Mouse (Mus musculus) gastrocnemius, adult 2 months (tissue): ENCODE data around the gene Fam228b. TPM values are rescaled to one million over a fixed set of nuclear protein-coding genes. Genes with fewer than 3 reads are reported as not detected.
"Not testable (repeated sequence)": the region's sequence is repeated elsewhere in the genome, so short reads cannot be mapped to it uniquely, and the experiment has no call there.

ENCODE experiments used
- DNase-seq: peaks from one replicate; pipeline ENCODE4 v3.0.0; 2022
- H3K27ac ChIP-seq: fragments of 200-600 bp; 2 replicates; pipeline ENCODE4 v1.8.1; 2022; ENCODE audit warnings: mild to moderate bottlenecking
- H3K4me3 ChIP-seq: fragments of 200-600 bp; 2 replicates; pipeline ENCODE4 v1.8.1; 2022; ENCODE audit warnings: mild to moderate bottlenecking, moderate library complexity
- CTCF ChIP-seq: fragments of 200-600 bp; IDR thresholded peaks from 2 replicates; pipeline ENCODE4 v1.8.1; 2022; ENCODE audit warnings: antibody characterized with exemption, mild to moderate bottlenecking, moderate library complexity
- intact Hi-C: fragments of 180-260 bp; cut with DNase I; formaldehyde crosslinking; loops from one replicate; pipeline ENCODE4 v1.15.1; 2025
- long read RNA-seq, 2 experiments: library from polyadenylated mRNA; stranded (forward); transcript quantifications; one replicate each; pipeline ENCODE4 v2.0.0; 2021
- total RNA-seq, 2 experiments: library from RNA; stranded (reverse); gene quantifications; 2 replicates each; pipeline ENCODE4 v1.2.3; 2021

The Fam228b gene
- total RNA-seq: 10 to 100 TPM in 1 of 2 experiments, 1 to 10 TPM in 1; 7.3 to 12.0 TPM
- long read RNA-seq, experiment 1, partial matches to known transcripts: 0 of 5 reads
- long read RNA-seq, experiment 1, other reads (novel, unspliced or antisense): 1 of 5 reads
- long read RNA-seq, experiment 2, transcript Fam228b-202 (3 exons, 386 nt): major isoform, 6 of 8 reads
- long read RNA-seq, experiment 2, partial matches to known transcripts: 0 of 8 reads
- long read RNA-seq, experiment 2, other reads (novel, unspliced or antisense): 2 of 8 reads

GRCm38 (mm10) chr12:4768492-4769332 is at the start of gene Fam228b, which contains the start of gene Pfn4:
Gene Fam228b, minus strand, starts transcription at chr12:4769267.
Gene Pfn4, plus strand, starts transcription at chr12:4769022.
- peak; percentile 97 for TF ChIP-seq CTCF
- intact Hi-C loops: loop anchor here (5.0 to 10.0 kb wide), 2 partner anchors 94 to 196 kb away; no protein-coding TSS in a partner anchor
- Histone ChIP-seq H3K4me3 (peak within 1 kb of the TSS; percentile 86), H3K27ac (peak within 1 kb of the TSS; percentile 91)
- peak; percentile 96 for DNase-seq

DNA sequence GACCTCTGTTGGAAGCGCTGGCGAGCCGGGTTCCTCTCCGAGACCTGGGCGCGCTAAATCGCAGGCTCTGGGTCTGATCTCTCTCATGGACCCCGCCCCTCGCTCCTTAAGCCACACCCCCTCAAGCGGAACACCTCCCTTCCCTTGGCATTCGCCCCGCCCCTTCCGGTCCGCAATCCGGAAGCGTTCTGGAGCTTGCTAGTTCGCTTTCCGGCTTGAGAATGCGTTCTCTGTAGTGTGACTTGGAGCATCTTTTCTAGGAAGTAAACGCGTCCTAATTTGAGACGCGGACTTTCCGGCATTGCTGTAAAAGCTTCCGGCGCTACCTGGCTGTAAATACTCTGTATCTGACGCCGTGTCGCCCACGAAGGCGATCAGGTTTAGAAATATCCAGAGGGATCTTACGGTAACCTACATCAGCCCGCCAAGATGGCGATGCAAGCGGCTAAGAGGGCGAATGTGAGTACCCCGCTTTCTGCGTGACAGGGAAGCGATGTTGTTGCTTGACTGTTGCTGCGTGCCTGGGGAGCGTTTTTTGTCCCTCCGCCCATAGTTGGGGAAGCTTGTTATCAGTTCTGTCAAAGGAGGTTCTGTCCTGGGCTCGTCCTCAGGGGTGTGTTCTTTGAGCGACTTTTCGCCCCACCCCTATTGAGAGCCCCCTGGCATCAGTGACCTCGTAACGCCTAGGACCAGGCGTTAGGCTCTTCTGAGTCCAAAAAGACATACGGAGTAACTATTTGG is 48.5 kb upstream of the Fam228b start, which contains the start of gene Sf3b6:
Gene Sf3b6, plus strand, starts transcription at position 184 of the 741 bp plus-strand sequence.
- DNase-seq: peak; percentile 99
- Histone ChIP-seq H3K4me3 (peak within 1 kb of the TSS; percentile 76), H3K27ac (peak within 1 kb of the TSS; percentile 92)
- no peak for TF ChIP-seq CTCF
- intact Hi-C loops: loop anchor here (1.0 kb wide), 1 partner anchor 24 kb away; the partner anchor contains the start of gene Fkbp1b

DNA sequence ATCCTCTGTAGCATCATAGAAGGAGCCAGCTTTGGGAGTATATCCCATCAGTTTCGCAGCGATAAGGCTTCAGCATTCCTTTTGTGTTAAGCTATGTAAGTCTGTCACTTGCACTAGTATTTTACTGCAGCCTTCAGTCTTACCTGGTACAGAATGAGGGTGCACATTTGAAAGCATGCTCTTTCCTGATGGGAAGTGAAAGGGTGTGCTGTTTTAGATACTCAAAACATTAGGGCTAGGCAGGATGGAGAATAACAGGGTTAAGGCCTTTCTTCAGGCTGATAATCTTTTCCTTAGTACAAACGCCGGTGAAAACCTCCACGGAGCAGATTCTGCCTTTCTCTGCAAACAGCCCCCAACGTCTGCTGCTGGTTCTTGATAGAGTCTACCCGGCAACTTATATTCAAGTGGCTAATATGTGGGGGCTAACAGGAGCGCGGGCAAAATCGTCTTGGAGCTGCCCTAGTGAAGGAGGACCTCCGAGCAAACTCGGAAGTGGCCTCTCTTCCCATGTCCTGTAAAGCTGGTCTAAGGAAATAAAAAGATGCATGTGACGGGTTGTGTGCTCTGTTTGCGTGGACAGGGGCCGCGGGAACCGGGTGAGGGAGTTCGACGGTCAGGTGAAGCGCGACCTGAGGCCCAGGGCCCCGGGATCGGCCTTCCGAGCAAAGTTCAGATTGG is 47.8 kb upstream of the Fam228b start:
- TF ChIP-seq CTCF: no peak
- intact Hi-C loops: loop anchor here (1.0 kb wide), 1 partner anchor 24 kb away; the partner anchor contains the start of gene Fkbp1b
- Histone ChIP-seq H3K4me3 (peak overlapping the region; percentile 76), H3K27ac (peak overlapping the region; percentile 92)
- DNase-seq: no peak

DNA sequence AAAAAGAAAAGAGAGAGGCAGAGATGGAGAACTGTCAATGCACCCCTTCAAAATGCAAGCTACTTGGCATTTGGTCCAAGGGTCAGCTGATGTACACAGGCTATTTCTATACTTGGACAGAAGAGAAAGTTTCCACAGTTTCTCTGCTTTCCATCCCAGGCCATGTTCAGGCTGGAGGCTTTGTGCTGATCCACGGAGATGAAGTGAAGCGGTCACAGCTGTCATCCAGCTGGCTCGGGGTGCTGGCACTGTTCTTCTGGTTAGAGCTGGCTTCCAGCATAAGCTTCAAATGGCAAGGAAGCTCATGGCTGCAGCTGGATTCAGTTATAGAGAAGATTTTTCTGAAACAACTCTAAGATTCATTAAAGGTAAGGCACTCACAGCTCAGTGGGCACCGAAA is 44.6 kb upstream of the Fam228b start:
- DNase-seq: peak; percentile 64
- no peak for TF ChIP-seq CTCF
- intact Hi-C loops: no loop called here
- no peak overlapping the region for H3K4me3 ChIP-seq
- no peak overlapping the region for H3K27ac ChIP-seq

- Histone ChIP-seq H3K27ac (no peak overlapping the region), H3K4me3 (no peak overlapping the region)
- no peak for TF ChIP-seq CTCF
- DNase-seq: no peak
- intact Hi-C loops: no loop called here
Measured at GRCm38 (mm10) chr12:4811705-4812104, 42.6 kb upstream of the Fam228b start.

DNA sequence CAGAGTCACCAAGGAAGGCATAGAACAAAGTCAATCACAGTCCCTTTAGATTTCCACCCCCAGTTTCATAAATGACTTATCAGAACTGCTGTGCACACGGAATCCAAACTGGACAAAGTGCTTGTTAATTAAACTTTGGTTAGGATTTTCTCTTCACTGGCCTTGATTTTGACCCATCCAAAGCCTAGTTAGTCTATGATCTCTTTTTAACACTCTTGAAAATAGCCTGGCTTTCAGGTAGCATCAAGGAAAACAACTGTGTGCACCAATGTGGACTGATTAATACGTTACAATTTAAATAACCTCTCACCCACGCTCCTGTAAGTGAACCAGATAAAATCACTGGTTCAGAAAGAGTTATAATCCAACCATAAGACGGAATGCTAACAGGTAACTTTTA is 42.0 kb upstream of the Fam228b start:
- intact Hi-C loops: no loop called here
- TF ChIP-seq CTCF: no peak
- Histone ChIP-seq H3K27ac (no peak overlapping the region), H3K4me3 (no peak overlapping the region)
- DNase-seq: no peak

DNA sequence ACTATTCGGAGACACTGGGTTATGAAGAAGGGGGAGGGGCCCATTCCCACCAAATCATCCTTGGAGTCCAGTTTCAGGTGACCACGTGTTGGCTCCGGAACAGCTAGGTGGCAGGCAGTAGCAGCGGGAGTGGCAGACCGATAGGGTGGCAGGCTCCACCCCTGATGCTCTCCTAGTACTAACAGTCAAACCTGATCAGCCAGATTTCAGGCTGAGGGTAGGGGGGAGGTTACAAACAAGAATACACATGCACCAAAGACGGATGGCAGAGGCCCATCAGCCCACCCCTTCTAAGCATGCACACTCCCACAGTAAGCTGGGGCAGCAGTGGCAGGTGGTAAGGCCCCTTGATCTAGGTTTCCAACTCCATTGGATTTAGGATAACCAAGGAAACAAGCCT is 28.4 kb upstream of the Fam228b start:
- H3K27ac ChIP-seq, H3K4me3 ChIP-seq, DNase-seq, intact Hi-C loops: not testable (repeated sequence)

DNA sequence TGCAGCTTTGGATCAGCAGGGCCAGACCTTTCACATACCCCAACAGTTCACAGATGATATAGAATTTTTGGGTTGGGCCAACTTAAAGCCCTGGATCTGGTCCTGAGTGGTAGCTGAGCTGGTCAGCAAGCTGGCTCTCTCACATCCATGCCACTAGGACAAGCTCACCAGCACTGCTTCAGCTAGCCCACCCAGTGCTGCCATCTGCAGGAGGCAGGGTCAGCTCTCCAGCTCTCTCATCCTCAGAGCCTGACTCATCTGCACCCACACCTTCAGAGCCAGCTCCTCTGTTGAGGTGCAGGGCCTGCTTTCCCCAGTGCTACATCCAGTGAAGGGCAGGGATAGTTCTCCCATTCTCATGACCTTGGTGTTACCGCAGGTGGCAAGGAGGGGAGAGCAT is 24.7 kb upstream of the Fam228b start:
- Histone ChIP-seq H3K4me3 (no peak overlapping the region), H3K27ac (no peak overlapping the region)
- peak; percentile 35 for TF ChIP-seq CTCF
- no peak for DNase-seq
- intact Hi-C loops: no loop called here

GRCm38 (mm10) chr12:4788128-4788527 is 19.1 kb upstream of the Fam228b start:
- H3K27ac ChIP-seq, DNase-seq, H3K4me3 ChIP-seq, intact Hi-C loops: not testable (repeated sequence)

DNA sequence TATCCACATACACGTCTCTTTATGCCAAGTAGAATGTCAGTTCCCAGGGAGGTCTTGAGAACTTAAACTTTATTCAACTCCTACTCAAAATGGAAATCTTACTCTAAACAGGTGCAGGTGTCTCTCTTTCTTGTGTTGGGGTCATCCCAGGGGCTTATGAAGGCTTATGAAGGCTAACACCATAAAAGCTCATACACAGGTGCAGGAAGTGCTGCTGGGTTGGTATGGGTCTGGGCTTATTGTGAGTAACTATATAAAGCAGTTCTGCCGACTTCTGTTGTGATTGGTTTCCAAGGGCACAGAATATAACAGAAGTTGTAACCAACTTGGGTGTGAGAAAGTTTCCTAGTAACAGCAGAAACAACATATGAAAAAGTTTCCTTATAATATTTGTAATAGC is 15.4 kb upstream of the Fam228b start:
- DNase-seq: no peak
- no peak overlapping the region for H3K27ac ChIP-seq
- intact Hi-C loops: no loop called here
- H3K4me3 ChIP-seq: no peak overlapping the region
- TF ChIP-seq CTCF: no peak

GRCm38 (mm10) chr12:4783598-4783997 is 14.5 kb upstream of the Fam228b start:
- intact Hi-C loops: no loop called here
- TF ChIP-seq CTCF: no peak
- Histone ChIP-seq H3K4me3 (no peak overlapping the region), H3K27ac (no peak overlapping the region)
- DNase-seq: no peak

DNA sequence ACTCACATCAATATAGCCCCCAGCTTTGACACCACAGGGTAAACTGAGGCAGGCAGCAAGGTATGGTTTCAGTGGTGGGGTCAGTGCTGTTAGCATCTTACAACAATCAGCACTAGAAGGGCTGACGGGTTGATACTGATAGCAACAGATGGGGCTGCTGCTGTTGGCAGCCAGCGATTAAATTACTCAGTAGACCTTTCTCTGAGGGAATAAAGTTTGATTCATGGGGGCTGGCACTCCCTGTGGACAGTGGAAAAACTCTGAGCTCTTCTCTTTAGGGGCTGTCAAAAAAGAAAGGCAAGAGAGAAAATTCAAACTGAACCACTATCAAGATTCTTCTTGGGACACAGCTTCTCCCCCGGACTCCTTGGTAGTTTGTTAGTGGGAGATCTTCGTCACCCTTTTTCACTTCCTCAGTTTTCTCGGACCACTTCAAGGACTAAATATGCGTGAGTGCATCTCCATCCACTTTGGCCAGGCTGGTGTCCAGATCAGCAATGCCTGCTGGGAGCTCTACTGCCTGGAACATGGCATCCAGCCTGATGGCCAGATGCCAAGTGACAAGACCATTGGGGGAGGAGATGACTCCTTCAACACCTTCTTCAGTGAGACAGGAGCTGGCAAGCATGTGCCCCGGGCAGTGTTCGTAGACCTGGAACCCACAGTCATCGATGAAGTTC is 12.8 kb upstream of the Fam228b start:
- intact Hi-C loops, H3K4me3 ChIP-seq, DNase-seq: not testable (repeated sequence)

More for the DNA sequence above, 12.8 kb upstream of the Fam228b start:
- H3K27ac ChIP-seq: not testable (repeated sequence)
